Mouse (Mus musculus): Measurements from ENCODE around the gene Olfr1361. TPM values are rescaled to one million over a fixed set of nuclear protein-coding genes. Genes with fewer than 3 reads are reported as not detected.

Olfr1361 gene
- total and polyA plus RNA-seq, 2 experiments from 2014 or later = not detected

DNA sequence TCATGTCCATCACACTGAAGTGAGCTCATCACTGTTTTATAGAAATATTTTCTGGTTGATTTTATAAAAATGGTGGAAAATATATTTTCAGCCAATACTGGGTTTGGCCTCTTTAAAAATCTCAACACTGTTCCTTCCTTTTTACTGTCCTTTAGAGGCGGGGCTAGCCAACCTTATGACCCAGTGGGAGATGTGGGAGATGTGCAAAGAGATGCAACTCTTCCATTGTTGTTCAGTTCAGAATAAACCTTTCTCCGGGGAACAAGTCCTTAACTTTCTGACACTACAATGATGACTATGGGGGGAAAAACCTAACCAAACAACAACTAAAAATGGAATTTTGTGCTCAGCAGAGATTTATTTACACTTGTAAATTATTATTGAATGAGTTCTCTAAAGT, 14.1 kb upstream of the Olfr1361 start, which contains the start of gene Olfr1360:
Olfr1360 (minus strand) TSS at position 101 of the 400 bp plus-strand sequence.
- ATAC-seq (no peak), DNase-seq (ENCODE audit: low spot score) (no peak)
- Histone ChIP-seq H3K9me3 (ENCODE audit: low read length) (no peaks in the 10 kb centered on the region), H3K4me1 (ENCODE audit: insufficient read depth, low read length) (no peaks in the 10 kb centered on the region), H3K4me2 (ENCODE audit: low read depth, low read length) (no peak within 1 kb of the TSS), H3K27ac (no peak within 1 kb of the TSS), H3K4me3 (ENCODE audit: low read length) (no peak within 1 kb of the TSS), H3K27me3 (ENCODE audit: insufficient read depth, low read length) (no peaks in the 10 kb centered on the region), H3K9ac (replicated peaks; ENCODE audit: low read length) (no peak within 1 kb of the TSS), H3K36me3 (ENCODE audit: insufficient read depth, low read length) (no peaks in the 10 kb centered on the region)
- TF ChIP-seq CTCF (IDR thresholded peaks at IDR 0.05; ENCODE audit: low read depth) = no peak
- 84% methylated on average over 2 of the region's 2 CpGs for WGBS

DNA sequence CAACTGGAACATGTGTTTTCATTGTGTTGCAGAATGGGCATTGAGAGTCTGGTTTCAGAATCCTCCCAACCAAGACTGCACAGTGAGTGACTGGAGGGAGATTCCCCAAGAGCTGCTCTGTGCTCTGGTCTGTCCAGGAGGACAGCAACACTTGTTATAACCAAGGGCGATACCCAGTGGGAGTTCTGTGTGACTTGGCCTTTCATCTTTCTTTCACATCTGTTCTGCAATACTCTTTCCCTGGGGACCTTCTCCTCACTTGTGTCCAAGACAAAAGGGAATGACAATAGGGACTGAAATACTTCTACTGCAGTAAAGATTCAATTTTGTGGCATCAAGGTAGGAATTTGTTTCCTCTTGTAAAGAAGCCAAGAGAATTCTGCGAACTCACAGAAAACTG, 20.8 kb downstream of the Olfr1361 start, which contains the start of gene Olfr11:
Olfr11 (minus strand) TSS at position 101 of the 400 bp plus-strand sequence.
- 69% methylated on average over 2 of the region's 2 CpGs for WGBS
- TF ChIP-seq CTCF (IDR thresholded peaks at IDR 0.05; ENCODE audit: low read depth) = no peak

DNA sequence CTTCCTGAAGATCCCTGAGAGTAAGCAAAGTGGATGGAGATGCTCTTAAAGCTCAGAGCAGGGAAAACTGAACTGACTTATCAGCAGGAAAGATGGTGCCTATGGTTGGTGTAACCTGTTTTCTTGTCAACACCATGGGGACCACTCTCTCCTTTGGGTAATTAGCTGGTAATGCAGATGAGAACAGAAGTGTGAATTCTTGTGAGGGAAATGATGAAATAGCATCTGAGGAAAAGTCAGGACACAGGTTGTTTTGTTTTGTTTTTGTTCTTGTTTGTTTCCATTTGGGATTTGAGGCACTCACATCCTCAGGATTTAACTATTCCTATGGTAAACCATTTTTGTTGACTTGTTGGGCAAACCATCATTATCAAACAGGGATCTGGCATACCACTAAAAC, 49.3 kb downstream of the Olfr1361 start, which contains the start of gene Olfr1362:
Olfr1362 (minus strand) TSS at position 101 of the 400 bp plus-strand sequence.
- Histone ChIP-seq H3K9me3 (ENCODE audit: low read length) (no peaks in the 10 kb centered on the region), H3K4me3 (ENCODE audit: low read length) (no peak within 1 kb of the TSS), H3K27ac (no peak within 1 kb of the TSS), H3K4me1 (ENCODE audit: insufficient read depth, low read length) (no peaks in the 10 kb centered on the region), H3K27me3 (ENCODE audit: insufficient read depth, low read length) (no peaks in the 10 kb centered on the region), H3K36me3 (ENCODE audit: insufficient read depth, low read length) (no peaks in the 10 kb centered on the region), H3K9ac (replicated peaks; ENCODE audit: low read length) (no peak within 1 kb of the TSS), H3K4me2 (ENCODE audit: low read depth, low read length) (no peak within 1 kb of the TSS)
- TF ChIP-seq CTCF (IDR thresholded peaks at IDR 0.05; ENCODE audit: low read depth) = no peak
- DNase-seq (ENCODE audit: low spot score) = no peak
- no peak for ATAC-seq

More for the DNA sequence above, 20.8 kb downstream of the Olfr1361 start, which contains the start of gene Olfr11:
- H3K9me3 ChIP-seq (ENCODE audit: low read length) = no peaks in the 10 kb centered on the region
- no peaks in the 10 kb centered on the region for H3K36me3 ChIP-seq (ENCODE audit: insufficient read depth, low read length)
- ATAC-seq (no peak), DNase-seq (ENCODE audit: low spot score) (no peak)
- H3K4me1 ChIP-seq (ENCODE audit: insufficient read depth, low read length) = no peaks in the 10 kb centered on the region
- H3K9ac ChIP-seq (replicated peaks; ENCODE audit: low read length) = no peak within 1 kb of the TSS
- no peak within 1 kb of the TSS for H3K4me3 ChIP-seq (ENCODE audit: low read length)
- H3K27ac ChIP-seq = no peak within 1 kb of the TSS
- H3K4me2 ChIP-seq (ENCODE audit: low read depth, low read length) = no peak within 1 kb of the TSS
- H3K27me3 ChIP-seq (ENCODE audit: insufficient read depth, low read length) = no peaks in the 10 kb centered on the region

Other genes with a start within 250 kb of the Olfr1361 start
Only the 30 nearest of the 33 such genes appear.
- 6.0 and 6.2 TPM in 2 replicates for gene Zkscan4, start 184.5 kb downstream of the Olfr1361 start, total RNA-seq (2014; rRNA removed)
- gene Zkscan4, start 184.5 kb downstream of the Olfr1361 start, polyA plus RNA-seq (2015; fragmentation: Nextera tagmentation; extraction: Ambion mirVana) = 5.1 and 5.6 TPM in 2 replicates
- gene Gm10065, start 183.9 kb downstream of the Olfr1361 start, total RNA-seq (2014; rRNA removed) = not detected in 2 replicates
- not detected in 2 replicates for gene Gm10065, start 183.9 kb downstream of the Olfr1361 start, polyA plus RNA-seq (2015; fragmentation: Nextera tagmentation; extraction: Ambion mirVana)
- gene AK157302, start 168.2 kb downstream of the Olfr1361 start, total RNA-seq (2014; rRNA removed) = 0.14 and 0.16 TPM in 2 replicates
- gene AK157302, start 168.2 kb downstream of the Olfr1361 start, polyA plus RNA-seq (2015; fragmentation: Nextera tagmentation; extraction: Ambion mirVana) = 0.43 and 0.53 TPM in 2 replicates
- 20.4 and 83.2 TPM in 2 replicates for gene Gm11273, start 162.0 kb downstream of the Olfr1361 start, total RNA-seq (2014; rRNA removed)
- 7.7 and 8.2 TPM in 2 replicates for gene Gm11273, start 162.0 kb downstream of the Olfr1361 start, polyA plus RNA-seq (2015; fragmentation: Nextera tagmentation; extraction: Ambion mirVana)
- gene Zkscan8, start 132.3 kb downstream of the Olfr1361 start, total RNA-seq (2014; rRNA removed) = 7.1 and 8.9 TPM in 2 replicates
- 2.7 and 2.8 TPM in 2 replicates for gene Zkscan8, start 132.3 kb downstream of the Olfr1361 start, polyA plus RNA-seq (2015; fragmentation: Nextera tagmentation; extraction: Ambion mirVana)
- gene Olfr1366, start 120.6 kb downstream of the Olfr1361 start, total RNA-seq (2014; rRNA removed) = not detected in 2 replicates
- 0.19 and 0.23 TPM in 2 replicates for gene Olfr1366, start 120.6 kb downstream of the Olfr1361 start, polyA plus RNA-seq (2015; fragmentation: Nextera tagmentation; extraction: Ambion mirVana)
- gene Olfr1535, start 103.5 kb downstream of the Olfr1361 start, total RNA-seq (2014; rRNA removed) = not detected in 2 replicates
- 0.11 and 0.16 TPM in 2 replicates for gene Olfr1535, start 103.5 kb downstream of the Olfr1361 start, polyA plus RNA-seq (2015; fragmentation: Nextera tagmentation; extraction: Ambion mirVana)
- not detected in 2 replicates for gene Olfr1364, start 81.6 kb downstream of the Olfr1361 start, total RNA-seq (2014; rRNA removed)
- gene Olfr1364, start 81.6 kb downstream of the Olfr1361 start, polyA plus RNA-seq (2015; fragmentation: Nextera tagmentation; extraction: Ambion mirVana) = not detected in 2 replicates
- gene Olfr1362, start 49.4 kb downstream of the Olfr1361 start, total RNA-seq (2014; rRNA removed) = not detected in 2 replicates
- gene Olfr1362, start 49.4 kb downstream of the Olfr1361 start, polyA plus RNA-seq (2015; fragmentation: Nextera tagmentation; extraction: Ambion mirVana) = not detected in 2 replicates
- gene Olfr11, start 20.9 kb downstream of the Olfr1361 start, total RNA-seq (2014; rRNA removed) = not detected in 2 replicates
- 0.09 TPM in 1 of 2 replicates, not detected in the other for gene Olfr11, start 20.9 kb downstream of the Olfr1361 start, polyA plus RNA-seq (2015; fragmentation: Nextera tagmentation; extraction: Ambion mirVana)
- not detected in 2 replicates for gene Olfr1360, start 14.0 kb upstream of the Olfr1361 start, total RNA-seq (2014; rRNA removed)
- gene Olfr1360, start 14.0 kb upstream of the Olfr1361 start, polyA plus RNA-seq (2015; fragmentation: Nextera tagmentation; extraction: Ambion mirVana) = not detected in 2 replicates
- not detected in 2 replicates for gene Olfr1359, start 34.7 kb upstream of the Olfr1361 start, total RNA-seq (2014; rRNA removed)
- gene Olfr1359, start 34.7 kb upstream of the Olfr1361 start, polyA plus RNA-seq (2015; fragmentation: Nextera tagmentation; extraction: Ambion mirVana) = not detected in 2 replicates
- 541 and 615 TPM in 2 replicates for gene Hist1h2bl, start 52.8 kb upstream of the Olfr1361 start, total RNA-seq (2014; rRNA removed)
- gene Hist1h2bl, start 52.8 kb upstream of the Olfr1361 start, polyA plus RNA-seq (2015; fragmentation: Nextera tagmentation; extraction: Ambion mirVana) = 1.2 TPM in 1 of 2 replicates, not detected in the other
- gene Hist1h2ai, start 53.0 kb upstream of the Olfr1361 start, total RNA-seq (2014; rRNA removed) = 934 and 1,282 TPM in 2 replicates
- gene Hist1h2ai, start 53.0 kb upstream of the Olfr1361 start, polyA plus RNA-seq (2015; fragmentation: Nextera tagmentation; extraction: Ambion mirVana) = 4.5 and 5.8 TPM in 2 replicates
- gene Hist1h3h, start 54.3 kb upstream of the Olfr1361 start, total RNA-seq (2014; rRNA removed) = 1,004 and 1,140 TPM in 2 replicates
- 1.9 and 6.2 TPM in 2 replicates for gene Hist1h3h, start 54.3 kb upstream of the Olfr1361 start, polyA plus RNA-seq (2015; fragmentation: Nextera tagmentation; extraction: Ambion mirVana)
- gene Hist1h2bm, start 58.7 kb upstream of the Olfr1361 start, total RNA-seq (2014; rRNA removed) = 1,597 and 1,943 TPM in 2 replicates
- gene Hist1h2bm, start 58.7 kb upstream of the Olfr1361 start, polyA plus RNA-seq (2015; fragmentation: Nextera tagmentation; extraction: Ambion mirVana) = 1.3 and 1.7 TPM in 2 replicates
- 1,214 and 1,310 TPM in 2 replicates for gene Hist1h4j, start 71.7 kb upstream of the Olfr1361 start, total RNA-seq (2014; rRNA removed)
- gene Hist1h4j, start 71.7 kb upstream of the Olfr1361 start, polyA plus RNA-seq (2015; fragmentation: Nextera tagmentation; extraction: Ambion mirVana) = not detected in 2 replicates
- gene Hist1h4k, start 87.1 kb upstream of the Olfr1361 start, total RNA-seq (2014; rRNA removed) = 380 and 998 TPM in 2 replicates
- gene Hist1h4k, start 87.1 kb upstream of the Olfr1361 start, polyA plus RNA-seq (2015; fragmentation: Nextera tagmentation; extraction: Ambion mirVana) = 1.6 and 1.9 TPM in 2 replicates
- gene Hist1h2ak, start 90.4 kb upstream of the Olfr1361 start, total RNA-seq (2014; rRNA removed) = 429 and 552 TPM in 2 replicates
- gene Hist1h2ak, start 90.4 kb upstream of the Olfr1361 start, polyA plus RNA-seq (2015; fragmentation: Nextera tagmentation; extraction: Ambion mirVana) = 9.9 and 13.6 TPM in 2 replicates
- 864 and 1,352 TPM in 2 replicates for gene Hist1h2bn, start 90.7 kb upstream of the Olfr1361 start, total RNA-seq (2014; rRNA removed)
- 1.1 TPM in 1 of 2 replicates, not detected in the other for gene Hist1h2bn, start 90.7 kb upstream of the Olfr1361 start, polyA plus RNA-seq (2015; fragmentation: Nextera tagmentation; extraction: Ambion mirVana)
- 263 and 411 TPM in 2 replicates for gene Hist1h1b, start 117.2 kb upstream of the Olfr1361 start, total RNA-seq (2014; rRNA removed)
- gene Hist1h1b, start 117.2 kb upstream of the Olfr1361 start, polyA plus RNA-seq (2015; fragmentation: Nextera tagmentation; extraction: Ambion mirVana) = 10.0 and 11.7 TPM in 2 replicates
- 789 and 1,626 TPM in 2 replicates for gene Hist1h3i, start 120.0 kb upstream of the Olfr1361 start, total RNA-seq (2014; rRNA removed)
- gene Hist1h3i, start 120.0 kb upstream of the Olfr1361 start, polyA plus RNA-seq (2015; fragmentation: Nextera tagmentation; extraction: Ambion mirVana) = 24.5 and 29.0 TPM in 2 replicates
- 641 and 1,093 TPM in 2 replicates for gene Hist1h2an, start 123.8 kb upstream of the Olfr1361 start, total RNA-seq (2014; rRNA removed)
- 2.2 and 5.4 TPM in 2 replicates for gene Hist1h2an, start 123.8 kb upstream of the Olfr1361 start, polyA plus RNA-seq (2015; fragmentation: Nextera tagmentation; extraction: Ambion mirVana)
- 234 and 289 TPM in 2 replicates for gene Hist1h2bp, start 124.1 kb upstream of the Olfr1361 start, total RNA-seq (2014; rRNA removed)
- 0.84 TPM in 1 of 2 replicates, not detected in the other for gene Hist1h2bp, start 124.1 kb upstream of the Olfr1361 start, polyA plus RNA-seq (2015; fragmentation: Nextera tagmentation; extraction: Ambion mirVana)
- 1,114 and 1,806 TPM in 2 replicates for gene Hist1h2bq, start 146.8 kb upstream of the Olfr1361 start, total RNA-seq (2014; rRNA removed)
- gene Hist1h2bq, start 146.8 kb upstream of the Olfr1361 start, polyA plus RNA-seq (2015; fragmentation: Nextera tagmentation; extraction: Ambion mirVana) = 4.8 and 6.4 TPM in 2 replicates
- gene Hist1h2ao, start 147.1 kb upstream of the Olfr1361 start, total RNA-seq (2014; rRNA removed) = not detected in 2 replicates
- not detected in 2 replicates for gene Hist1h2ao, start 147.1 kb upstream of the Olfr1361 start, polyA plus RNA-seq (2015; fragmentation: Nextera tagmentation; extraction: Ambion mirVana)
- 2.3 and 3.3 TPM in 2 replicates for gene Hist1h4m, start 148.4 kb upstream of the Olfr1361 start, total RNA-seq (2014; rRNA removed)
- gene Hist1h4m, start 148.4 kb upstream of the Olfr1361 start, polyA plus RNA-seq (2015; fragmentation: Nextera tagmentation; extraction: Ambion mirVana) = not detected in 2 replicates
- 4,540 and 4,675 TPM in 2 replicates for gene Hist1h4n, start 168.8 kb upstream of the Olfr1361 start, total RNA-seq (2014; rRNA removed)
- gene Hist1h4n, start 168.8 kb upstream of the Olfr1361 start, polyA plus RNA-seq (2015; fragmentation: Nextera tagmentation; extraction: Ambion mirVana) = 3.7 and 4.1 TPM in 2 replicates
- gene Hist1h2ap, start 170.1 kb upstream of the Olfr1361 start, total RNA-seq (2014; rRNA removed) = 1,318 and 1,554 TPM in 2 replicates
- 798 and 958 TPM in 2 replicates for gene Hist1h2ap, start 170.1 kb upstream of the Olfr1361 start, polyA plus RNA-seq (2015; fragmentation: Nextera tagmentation; extraction: Ambion mirVana)
- 757 and 1,216 TPM in 2 replicates for gene Hist1h2br, start 170.4 kb upstream of the Olfr1361 start, total RNA-seq (2014; rRNA removed)
- gene Hist1h2br, start 170.4 kb upstream of the Olfr1361 start, polyA plus RNA-seq (2015; fragmentation: Nextera tagmentation; extraction: Ambion mirVana) = 4.7 and 7.4 TPM in 2 replicates

Measured in hindbrain, postnatal 0 days (tissue).